Mouse (Mus musculus): ENCODE measurements around the gene Map2k4. TPM values are rescaled to one million over a fixed set of nuclear protein-coding genes. Genes with fewer than 3 reads are reported as not detected.

The Map2k4 gene
- 38.6 TPM for polyA plus RNA-seq (2017; shearing (Covaris generic))

GRCm38 (mm10) chr11:65788154-65788553 lies at the start of gene Map2k4:
TSS of gene Map2k4 (minus strand) at chr11:65788297.

DNA sequence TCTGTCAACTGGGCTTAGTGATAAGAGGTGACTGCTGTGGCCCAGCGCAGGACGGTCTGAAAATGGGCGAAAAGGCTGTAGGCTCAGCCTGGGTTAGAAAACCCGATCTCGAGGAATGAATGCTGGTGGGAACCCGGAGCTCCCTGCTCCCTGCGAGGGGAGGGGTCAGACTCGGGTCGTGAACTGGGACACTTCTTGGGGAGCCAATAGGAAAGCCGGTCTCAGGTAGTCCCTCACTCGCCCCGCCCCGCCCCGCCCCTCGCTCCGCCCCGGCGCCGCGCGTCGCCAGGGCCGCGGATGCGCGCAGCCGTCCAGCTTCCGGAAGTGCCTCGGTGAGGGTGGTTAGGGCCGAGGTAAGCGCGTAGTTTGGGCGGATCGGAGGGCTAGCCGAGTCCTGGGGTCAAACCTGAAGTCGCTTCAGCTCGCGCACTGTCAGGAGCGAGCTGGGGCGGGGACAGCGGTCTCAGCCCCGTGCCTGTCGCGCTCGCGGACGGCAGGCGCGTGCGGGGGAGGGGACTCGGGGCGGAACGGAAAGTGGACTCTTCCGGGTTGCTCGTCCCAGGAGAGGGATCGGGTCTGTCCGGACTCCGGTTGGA lies 18.9 kb upstream of the Map2k4 start, which contains the start of gene Zkscan6:
Zkscan6 (plus strand) TSS at position 267 of the 596 bp plus-strand sequence.

Other genes starting within 250 kb of the Map2k4 start
- gene Zkscan6, start 18.9 kb upstream of the Map2k4 start, polyA plus RNA-seq (2017; shearing (Covaris generic)) = 23.6 TPM

Measured in effector memory CD4-positive, alpha-beta T cell, adult 7 months (primary cell).